Mouse (Mus musculus): ENCODE data around the gene Rassf3.

Gene Rassf3

GRCm38 (mm10) chr10:121365781-121366272 is 110.3 kb downstream of the Rassf3 start:
- DNase-seq (ENCODE audit: inconsistent ontology term): peak; percentile 75

GRCm38 (mm10) chr10:121364801-121365564 is 111.2 kb downstream of the Rassf3 start, which contains the start of gene Gns:
Gns (plus strand) TSS chr10:121365090.
- DNase-seq (ENCODE audit: inconsistent ontology term): peak; percentile 95

DNA sequence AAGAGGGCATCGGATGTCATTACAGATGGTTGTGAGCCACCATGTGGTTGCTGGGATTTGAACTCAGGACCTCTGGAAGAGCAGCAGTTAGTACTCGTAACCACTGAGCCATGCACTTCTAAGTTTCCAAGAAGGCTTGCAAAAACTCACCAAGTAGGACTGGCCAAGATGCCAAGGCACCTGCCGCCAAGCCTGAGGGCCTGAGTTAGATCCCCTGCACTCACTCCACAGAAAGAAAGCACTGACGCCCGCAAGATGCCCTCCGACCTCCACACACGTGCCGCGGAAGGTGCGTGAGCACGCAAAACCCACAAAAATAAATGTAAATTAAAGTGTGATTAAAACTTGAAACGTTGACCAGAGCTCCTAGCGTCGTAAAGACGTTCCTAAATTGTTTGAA is 111.8 kb downstream of the Rassf3 start:
- no peak for DNase-seq (ENCODE audit: inconsistent ontology term)

- no peak for DNase-seq (ENCODE audit: inconsistent ontology term)
These were observed 112.9 kb downstream of the Rassf3 start for GRCm38 (mm10) chr10:121363201-121363600.

DNA sequence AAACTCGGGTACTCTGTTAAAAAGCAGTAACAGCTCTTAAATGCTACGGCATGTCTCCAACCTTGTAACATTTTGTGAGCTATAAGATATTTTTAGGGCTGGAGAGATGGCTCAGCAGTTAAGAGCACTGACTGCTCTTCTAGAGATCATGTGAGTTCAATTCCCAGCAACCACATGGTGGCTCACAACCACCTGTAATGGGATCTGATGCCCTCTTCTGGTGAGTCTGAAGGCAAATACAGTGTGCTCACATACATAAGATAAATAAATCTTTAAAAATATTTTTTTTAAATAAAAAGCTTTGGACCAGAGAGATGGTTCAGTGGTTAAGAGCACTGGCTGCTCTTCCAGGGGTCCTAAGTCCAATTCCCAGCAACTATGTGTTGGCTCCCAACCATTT is 115.8 kb downstream of the Rassf3 start:
- DNase-seq (ENCODE audit: inconsistent ontology term): no peak
